Mouse (Mus musculus) cerebral cortex, adult 2 months (tissue): ENCODE results near the gene Btbd17.

ENCODE experiments used
- WGBS: fragments of 180-500 bp; shearing (Covaris S2); methylation state at CpG from one replicate; pipeline ENCODE4 v1.1.7; 2018; 5-methylcytosine and 5-hydroxymethylcytosine counted together

The Btbd17 gene

GRCm38 (mm10) chr11:114764820-114765818 is 30.6 kb downstream of the Btbd17 start, which contains the start of gene Kif19a:
Gene Kif19a, plus strand, starts transcription at chr11:114765388.
- 5% methylated on average over 51 of the region's 51 CpGs for WGBS

GRCm38 (mm10) chr11:114747564-114748138 is 48.1 kb downstream of the Btbd17 start:
- 83% methylated on average over 12 of the region's 12 CpGs for WGBS

GRCm38 (mm10) chr11:114745134-114745533 is 50.6 kb downstream of the Btbd17 start:
- 1% methylated on average over 12 of the region's 12 CpGs for WGBS

GRCm38 (mm10) chr11:114741451-114741850 is 54.3 kb downstream of the Btbd17 start:
- WGBS, result 53% methylated on average over 6 of the region's 6 CpGs
